ENCODE assay signal across 19 mouse cellular contexts in the genomic region with DNA sequence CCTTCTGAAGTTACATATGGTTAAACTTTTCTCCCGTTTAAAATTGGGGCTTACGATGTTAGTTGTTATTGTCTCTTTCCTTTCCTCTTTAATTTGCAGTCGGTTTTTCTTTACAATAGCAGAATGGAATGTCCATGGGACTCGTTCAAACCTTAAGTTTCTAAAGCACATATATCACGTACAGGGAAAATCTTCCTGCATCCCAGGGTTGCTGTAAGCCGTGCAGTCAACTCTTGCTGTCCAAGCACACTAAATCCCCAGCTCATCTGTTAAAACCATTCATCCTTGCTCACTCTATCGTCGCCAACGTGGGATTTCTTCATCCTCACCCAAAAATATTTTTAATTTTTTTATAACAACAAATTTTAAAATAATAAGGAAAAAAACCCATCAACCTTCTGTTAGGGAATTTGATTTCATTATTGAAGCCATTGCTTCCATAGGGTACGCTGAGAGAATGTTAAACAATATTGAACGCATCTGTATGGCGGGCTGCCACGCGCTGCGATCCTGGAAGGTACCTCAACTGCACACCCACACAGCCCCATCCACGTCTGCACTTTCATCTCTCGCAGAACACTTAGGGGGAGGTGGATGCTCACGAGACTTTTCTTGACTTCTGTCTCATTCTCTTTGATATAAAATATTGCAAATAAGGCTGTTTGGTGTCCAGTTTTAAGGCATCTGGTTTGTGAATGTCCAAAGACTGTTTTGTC. TPM values are rescaled to one million over a fixed set of nuclear protein-coding genes. Genes with fewer than 3 reads are reported as not detected.
A peak's percentile ranks its signal among the peaks of the same experiment; 100 is the strongest.
DNase-seq lines count a peak whose midpoint lies in the region; ATAC-seq and TF ChIP-seq lines count a peak whose summit lies in the region.
"Had no signal": no experiment of that assay in that cellular context is flagged by ENCODE, and none has a peak within 500 bp of the region (broad histone marks: within the 10 kb centered on the region; RNA-seq: fewer than 3 reads in every experiment).

No protein-coding gene starts in this region.

- no peaks in the 10 kb centered on the region for H3K27me3 ChIP-seq in heart, embryonic 12.5 days (replicated peaks)
- H3K27me3 ChIP-seq in limb, embryonic 14.5 days (ENCODE audit: control insufficient read depth, insufficient read depth, low read length) = no peaks in the 10 kb centered on the region
- H3K27me3 ChIP-seq: CH12.LX; liver, embryonic 12.5 days had no signal

- no peaks in the 10 kb centered on the region for H3K9me3 ChIP-seq in heart, embryonic 12.5 days (replicated peaks)
- H3K9me3 ChIP-seq in limb, embryonic 14.5 days (ENCODE audit: control insufficient read depth, low read length) = no peaks in the 10 kb centered on the region
- H3K9me3 ChIP-seq: liver, embryonic 12.5 days had no signal

- peaks cover 3% of the 10 kb centered on the region; the same call in 1 of the 2 replicates for H3K4me1 ChIP-seq in heart, embryonic 12.5 days (replicated peaks)
- H3K4me1 ChIP-seq in limb, embryonic 14.5 days (ENCODE audit: control insufficient read depth, insufficient read depth, low read length) = peaks cover 13% of the 10 kb centered on the region
- H3K4me1 ChIP-seq: liver, embryonic 12.5 days had no signal

- WGBS in heart, embryonic 12.5 days = 65% methylated on average over 18 of the region's 18 CpGs
- 44% methylated on average over 18 of the region's 18 CpGs for WGBS in limb, embryonic 14.5 days

- intact Hi-C loops in gastrocnemius, postnatal 14 days (cut with DNase I; ENCODE audit: low total_unique reads) = no loop called here

- peak; percentile 30 for DNase-seq in gastrocnemius, postnatal 14 days
- DNase-seq in gastrocnemius, postnatal 25 days = no peak
- peak; percentile 7 for DNase-seq in heart, postnatal 4 days
- peak; percentile 10 for DNase-seq in brain, adult 2 months (ENCODE audit: low read depth, low spot score)
- DNase-seq in limb, embryonic 14.5 days (ENCODE audit: low spot score) = peak; percentile 71
- DNase-seq in urinary bladder, adult 2 months (ENCODE audit: low spot score) = no peak
- DNase-seq in c-Kit-positive CD71-positive TER-119-positive erythroid progenitor cells, embryonic 14.5 days (ENCODE audit: low spot score) = no peak
- DNase-seq: adrenal gland, postnatal 14 days; cerebellum, adult 2 months; kidney, adult 18-20 months; kidney, postnatal 10 days; right cerebral cortex, postnatal 25 days; thymus, adult 2 months had no signal

- no peak for ATAC-seq in heart, embryonic 12.5 days (ENCODE audit: insufficient number of reproducible peaks, low FRiP score)
- ATAC-seq in limb, embryonic 14.5 days (ENCODE audit: low FRiP score, low read depth) = peak; percentile 86
- ATAC-seq: forebrain, embryonic 14.5 days; liver, embryonic 12.5 days had no signal

- no peak overlapping the region for H3K4me2 ChIP-seq in heart, embryonic 12.5 days
- peak overlapping the region; percentile 24 for H3K4me2 ChIP-seq in limb, embryonic 14.5 days (replicated peaks; ENCODE audit: low read depth, low read length, severe bottlenecking)
- H3K4me2 ChIP-seq: liver, embryonic 12.5 days had no signal

- H3K4me3 ChIP-seq in heart, embryonic 12.5 days = no peak overlapping the region
- no peak overlapping the region for H3K4me3 ChIP-seq in limb, embryonic 14.5 days (replicated peaks; ENCODE audit: low read length)
- H3K4me3 ChIP-seq: liver, embryonic 12.5 days had no signal

- H3K36me3 ChIP-seq in heart, embryonic 12.5 days = no peaks in the 10 kb centered on the region
- no peaks in the 10 kb centered on the region for H3K36me3 ChIP-seq in limb, embryonic 14.5 days (ENCODE audit: control insufficient read depth, insufficient read depth, low read length)
- H3K36me3 ChIP-seq: liver, embryonic 12.5 days had no signal

- no peak for TF ChIP-seq POLR2A in limb, embryonic 14.5 days (IDR thresholded peaks at IDR 0.05; ENCODE audit: borderline replicate concordance, extremely low read depth, insufficient read depth, insufficient read length)

- H3K27ac ChIP-seq in heart, embryonic 12.5 days (ENCODE audit: poor library complexity, severe bottlenecking) = no peak overlapping the region; the same call in 1 of the 2 replicates
- peak overlapping the region; percentile 81 for H3K27ac ChIP-seq in limb, embryonic 14.5 days (replicated peaks; ENCODE audit: low read depth, low read length)
- H3K27ac ChIP-seq: liver, embryonic 12.5 days had no signal

- no peak overlapping the region for H3K9ac ChIP-seq in heart, embryonic 12.5 days
- H3K9ac ChIP-seq in limb, embryonic 14.5 days (ENCODE audit: low read depth, low read length, severe bottlenecking) = peak overlapping the region; percentile 28; the same call in 1 of the 2 replicates
- H3K9ac ChIP-seq: liver, embryonic 12.5 days had no signal

RNA-seq across cellular contexts. Expression of gene Mpdz, which starts 41.4 kb away (rescaled TPM):
- 10 to 100 TPM; 34.9 to 46.6 TPM for total RNA-seq in gastrocnemius, postnatal 14 days (2021)
- total RNA-seq in gastrocnemius, postnatal 25 days (2021) = 10 to 100 TPM; 41.7 to 48.3 TPM
- total RNA-seq in heart, postnatal 4 days (2021) = 10 to 100 TPM; 49.8 to 50.4 TPM
- 34.3 and 37.4 TPM in 2 replicates for polyA plus RNA-seq in heart, embryonic 12.5 days (2016; fragmentation: Nextera tagmentation; extraction: Ambion mirVana)
- 65.2 and 66.3 TPM in 2 replicates for polyA plus RNA-seq in limb, embryonic 14.5 days (2012; rRNA removed)
- polyA plus RNA-seq in limb, embryonic 14.5 days (2014; fragmentation: Nextera tagmentation; extraction: Ambion mirVana) = 44.0 and 50.5 TPM in 2 replicates
- polyA plus RNA-seq in urinary bladder, adult 2 months (2012; rRNA removed) = 40.4 and 45.5 TPM in 2 replicates
- total RNA-seq: CH12.LX; megakaryocyte-erythroid progenitor cell, adult 5-6 weeks; MEL had no signal

Comparison
In these comparisons a context has a peak if more than half of its experiments do, and no peak if none do; other contexts are left out.
1. DNase-seq: peak in gastrocnemius, postnatal 14 days (single experiment), heart, postnatal 4 days (single experiment), brain, adult 2 months (single experiment) and limb, embryonic 14.5 days (single experiment); none in gastrocnemius, postnatal 25 days (single experiment), urinary bladder, adult 2 months (single experiment) and c-Kit-positive CD71-positive TER-119-positive erythroid progenitor cells, embryonic 14.5 days (single experiment).